Mouse (Mus musculus): ENCODE measurements at regions not wholly inside any gene's neighbourhood (a gene's known extent, or its start where the extent isn't known, plus 50 kb on each side); places are given as distances from the start of the nearest gene placed in this dataset.

DNA sequence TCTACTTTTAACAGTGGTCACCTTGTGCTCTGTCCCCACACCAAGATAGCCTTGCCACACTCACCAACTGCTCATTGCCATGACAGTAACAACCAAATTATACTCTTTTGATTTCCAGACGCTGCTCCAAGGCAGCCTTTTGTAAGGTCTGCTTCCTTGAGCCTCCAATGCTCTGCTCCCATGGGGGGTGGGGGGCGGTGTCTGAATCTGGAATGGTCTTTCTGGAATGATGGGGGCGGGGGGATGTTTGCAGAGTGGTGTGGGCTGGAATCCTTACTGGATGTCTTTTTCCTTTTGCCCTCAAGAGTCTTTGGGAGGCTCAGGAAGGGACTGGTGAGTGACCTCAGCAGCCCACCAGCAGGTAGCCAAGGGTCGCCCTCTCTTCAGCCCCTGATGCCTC, 131.4 kb upstream of the Lemd2 start:
- Histone ChIP-seq H3K4me2 (no peak overlapping the region), H3K9ac (no peak overlapping the region), H3K27ac (no peak overlapping the region), H3K36me3 (replicated peaks) (no peaks in the 10 kb centered on the region), H3K4me3 (no peak overlapping the region), H3K27me3 (replicated peaks) (no peaks in the 10 kb centered on the region; the same call in 1 of the 2 replicates), H3K4me1 (no peaks in the 10 kb centered on the region), H3K9me3 (no peaks in the 10 kb centered on the region)
- WGBS: 58% methylated on average over 4 of the region's 4 CpGs
- no peak for ATAC-seq (replicated peaks)

DNA sequence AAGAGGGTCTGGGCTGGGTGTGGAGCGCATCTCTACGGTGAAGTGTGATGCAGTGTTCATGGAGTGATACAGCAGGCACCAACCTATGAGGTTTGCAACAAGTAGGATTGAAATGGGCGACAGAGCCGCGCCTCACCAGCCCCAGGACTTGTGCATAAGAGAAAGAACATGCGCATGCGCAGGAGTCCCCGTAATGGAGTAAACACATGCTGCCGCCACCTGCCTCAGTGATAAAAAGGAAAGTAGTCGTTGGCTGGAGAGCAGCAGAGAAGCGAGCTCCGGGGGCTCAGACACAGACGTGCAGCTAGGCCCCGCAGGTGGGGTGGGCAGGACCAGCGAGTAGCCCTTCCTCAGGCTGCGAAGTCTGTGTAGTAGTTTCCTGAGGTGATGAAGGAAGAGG, 129.3 kb upstream of the Lemd2 start:
- no peaks in the 10 kb centered on the region for H3K4me1 ChIP-seq
- 82% methylated on average over 16 of the region's 16 CpGs for WGBS
- no peaks in the 10 kb centered on the region for H3K27me3 ChIP-seq (replicated peaks)
- no peak overlapping the region for H3K27ac ChIP-seq
- ATAC-seq (replicated peaks): no peak
- no peaks in the 10 kb centered on the region for H3K9me3 ChIP-seq
- H3K4me3 ChIP-seq: no peak overlapping the region
- no peak overlapping the region for H3K4me2 ChIP-seq
- no peaks in the 10 kb centered on the region for H3K36me3 ChIP-seq (replicated peaks)
- no peak overlapping the region for H3K9ac ChIP-seq

DNA sequence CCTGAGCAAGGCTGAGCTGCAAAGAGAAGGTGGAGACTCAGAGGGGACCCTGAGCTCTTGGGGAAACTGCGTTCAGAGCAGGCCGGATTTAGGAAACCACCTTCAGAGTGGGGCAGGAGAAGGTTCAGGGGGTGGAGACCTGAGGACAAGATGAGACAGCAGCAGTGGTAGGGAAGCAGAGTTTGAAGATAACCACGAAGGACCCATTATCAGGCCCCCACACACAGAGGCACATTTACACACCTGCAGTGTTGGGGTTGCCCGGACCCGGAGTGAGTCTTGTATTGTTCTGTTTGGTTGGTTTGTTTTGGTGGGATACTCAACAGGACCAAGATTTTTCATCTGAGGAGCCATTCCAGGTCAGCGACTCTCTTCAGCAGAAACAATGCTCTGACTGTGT, 128.9 kb upstream of the Lemd2 start:
- Histone ChIP-seq H3K27ac (no peak overlapping the region), H3K9me3 (no peaks in the 10 kb centered on the region), H3K36me3 (replicated peaks) (no peaks in the 10 kb centered on the region), H3K27me3 (replicated peaks) (no peaks in the 10 kb centered on the region), H3K4me2 (no peak overlapping the region), H3K9ac (no peak overlapping the region), H3K4me3 (no peak overlapping the region), H3K4me1 (no peaks in the 10 kb centered on the region)
- no peak for ATAC-seq (replicated peaks)
- WGBS: 87% methylated on average over 6 of the region's 6 CpGs

DNA sequence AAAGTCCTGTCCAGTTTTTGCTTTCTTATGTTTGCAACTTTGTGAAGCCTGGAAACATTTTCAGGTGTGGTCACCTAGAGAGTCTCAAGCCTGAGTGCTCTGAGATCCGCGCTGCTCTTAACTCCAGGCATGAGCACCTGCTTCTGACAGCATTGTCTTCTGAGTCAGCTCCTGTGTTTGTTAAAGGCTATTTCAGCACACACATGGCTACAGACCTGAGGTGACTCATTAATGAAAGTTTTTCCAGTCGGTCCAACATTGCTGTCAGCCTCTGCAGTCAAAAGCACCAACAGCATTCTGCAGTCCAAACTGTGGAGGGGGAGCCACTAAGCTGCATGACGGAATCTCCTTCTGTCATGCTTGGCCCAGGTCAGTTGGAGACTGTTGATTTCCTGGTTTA, 127.8 kb upstream of the Lemd2 start:
- H3K36me3 ChIP-seq (replicated peaks): no peaks in the 10 kb centered on the region
- no peaks in the 10 kb centered on the region for H3K9me3 ChIP-seq
- no peaks in the 10 kb centered on the region for H3K27me3 ChIP-seq (replicated peaks)
- no peak overlapping the region for H3K4me3 ChIP-seq
- no peak for ATAC-seq (replicated peaks)
- WGBS: 82% methylated on average over 4 of the region's 4 CpGs
- no peak overlapping the region for H3K4me2 ChIP-seq
- no peak overlapping the region for H3K27ac ChIP-seq
- H3K9ac ChIP-seq: no peak overlapping the region
- no peaks in the 10 kb centered on the region for H3K4me1 ChIP-seq

DNA sequence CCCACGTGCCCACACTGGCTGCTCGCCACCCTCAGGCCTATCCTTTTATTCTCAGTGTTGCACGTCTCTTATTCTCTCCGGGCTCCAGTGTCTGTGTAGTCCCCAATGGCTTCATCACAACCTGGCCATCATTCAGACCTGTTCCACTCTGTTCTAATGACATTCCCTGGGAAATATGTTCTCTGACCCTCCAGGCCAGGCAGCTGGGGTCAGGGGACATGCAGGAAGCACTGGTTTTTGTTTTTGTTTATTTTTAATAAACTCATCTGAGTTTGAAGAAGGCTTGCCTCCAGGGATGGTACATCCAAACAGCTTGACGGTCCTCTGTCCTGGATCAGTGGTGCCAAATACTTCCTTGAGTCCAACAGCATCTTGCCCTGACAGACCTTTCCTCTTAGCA, 127.4 kb upstream of the Lemd2 start:
- H3K9ac ChIP-seq: no peak overlapping the region

DNA sequence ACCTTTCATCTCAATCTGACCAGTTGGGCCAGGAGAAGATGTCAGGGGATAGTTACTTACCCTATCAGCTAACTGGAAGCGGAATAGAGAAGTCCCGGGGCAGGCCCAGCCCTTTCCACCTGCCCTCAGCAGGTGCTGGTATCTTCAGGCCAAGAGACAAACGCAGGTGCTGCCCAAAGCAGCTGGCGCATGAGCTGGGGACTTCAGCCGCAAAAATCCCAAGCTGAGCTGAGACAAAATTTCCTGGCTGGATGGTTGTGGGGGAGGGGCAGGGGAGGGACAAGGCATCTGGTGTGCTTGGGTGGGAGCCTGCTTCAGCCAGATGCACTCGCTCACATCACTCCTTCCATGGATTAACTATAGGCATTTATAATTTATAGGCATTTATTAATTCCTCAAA, 125.5 kb upstream of the Lemd2 start:
- H3K9ac ChIP-seq: no peak overlapping the region
- H3K4me2 ChIP-seq: no peak overlapping the region
- peaks cover 6% of the 10 kb centered on the region for H3K4me1 ChIP-seq
- ATAC-seq (replicated peaks): no peak
- H3K4me3 ChIP-seq: no peak overlapping the region
- H3K27ac ChIP-seq: no peak overlapping the region
- WGBS: 61% methylated on average over 6 of the region's 6 CpGs
- H3K36me3 ChIP-seq (replicated peaks): no peaks in the 10 kb centered on the region
- H3K9me3 ChIP-seq: no peaks in the 10 kb centered on the region
- H3K27me3 ChIP-seq (replicated peaks): peaks cover 3% of the 10 kb centered on the region; the same call in 1 of the 2 replicates

More for the DNA sequence above, 127.4 kb upstream of the Lemd2 start:
- no peaks in the 10 kb centered on the region for H3K4me1 ChIP-seq
- no peak overlapping the region for H3K27ac ChIP-seq
- H3K4me3 ChIP-seq: no peak overlapping the region
- H3K36me3 ChIP-seq (replicated peaks): no peaks in the 10 kb centered on the region
- no peaks in the 10 kb centered on the region for H3K27me3 ChIP-seq (replicated peaks)
- ATAC-seq (replicated peaks): no peak
- H3K9me3 ChIP-seq: no peaks in the 10 kb centered on the region
- 71% methylated on average over 5 of the region's 5 CpGs for WGBS
- H3K4me2 ChIP-seq: no peak overlapping the region

DNA sequence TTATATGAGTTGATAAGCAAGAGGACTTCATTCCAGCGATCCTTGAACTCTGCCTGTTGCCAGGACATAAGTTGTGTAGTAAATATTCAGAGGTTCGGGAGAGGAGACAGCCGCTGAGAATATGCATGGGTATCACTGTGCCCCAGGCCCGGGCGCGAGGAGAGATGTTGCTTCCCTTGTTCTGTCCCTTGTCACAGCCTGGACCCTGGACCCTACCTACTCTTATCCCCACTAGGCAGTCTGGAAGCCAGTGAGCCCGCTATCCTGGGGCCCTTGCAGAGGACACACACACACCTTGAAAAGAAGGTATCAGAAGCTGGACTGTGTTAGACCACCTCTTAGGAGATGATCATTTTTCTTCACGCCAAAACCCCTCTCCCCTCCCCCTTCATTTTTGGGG, 124.9 kb upstream of the Lemd2 start:
- ATAC-seq (replicated peaks): no peak
- 86% methylated on average over 8 of the region's 8 CpGs for WGBS

DNA sequence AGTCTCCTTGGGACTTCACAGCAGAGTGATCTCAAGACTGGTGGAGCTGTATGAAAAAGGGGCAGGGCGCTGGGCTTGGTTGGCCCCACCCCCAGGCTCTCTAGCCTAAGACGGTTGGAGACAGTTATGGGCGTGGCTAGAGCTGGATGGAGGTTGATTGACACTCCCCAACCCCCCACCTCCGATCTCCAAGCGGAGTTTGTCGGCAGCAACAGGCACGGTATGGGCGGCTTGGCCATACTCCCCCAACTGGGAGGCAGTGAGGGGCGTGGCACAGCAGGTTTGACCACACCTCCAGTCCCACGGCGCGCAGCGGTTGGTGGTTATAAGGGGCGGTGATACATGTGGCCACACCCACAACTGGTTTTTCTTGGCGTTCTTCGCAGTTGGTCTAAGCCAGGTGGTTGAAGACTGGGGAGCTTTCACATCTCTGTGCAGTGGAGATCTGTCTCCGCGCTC, 120.8 kb upstream of the Lemd2 start:
- peak; percentile 84 for ATAC-seq (replicated peaks)
- Histone ChIP-seq H3K9ac (no peak overlapping the region), H3K4me2 (peak overlapping the region; percentile 49), H3K27ac (no peak overlapping the region), H3K4me1 (peaks cover 10% of the 10 kb centered on the region), H3K36me3 (replicated peaks) (no peaks in the 10 kb centered on the region), H3K27me3 (replicated peaks) (peaks cover 3% of the 10 kb centered on the region; the same call in 1 of the 2 replicates), H3K9me3 (no peaks in the 10 kb centered on the region), H3K4me3 (peak overlapping the region; percentile 28)
- 8% methylated on average over 18 of the region's 18 CpGs for WGBS

More for the DNA sequence above, 124.9 kb upstream of the Lemd2 start:
- Histone ChIP-seq H3K27me3 (replicated peaks) (peaks cover 3% of the 10 kb centered on the region; the same call in 1 of the 2 replicates), H3K36me3 (replicated peaks) (no peaks in the 10 kb centered on the region), H3K9ac (no peak overlapping the region), H3K4me3 (no peak overlapping the region), H3K4me2 (no peak overlapping the region), H3K4me1 (peaks cover 10% of the 10 kb centered on the region), H3K9me3 (no peaks in the 10 kb centered on the region), H3K27ac (no peak overlapping the region)

DNA sequence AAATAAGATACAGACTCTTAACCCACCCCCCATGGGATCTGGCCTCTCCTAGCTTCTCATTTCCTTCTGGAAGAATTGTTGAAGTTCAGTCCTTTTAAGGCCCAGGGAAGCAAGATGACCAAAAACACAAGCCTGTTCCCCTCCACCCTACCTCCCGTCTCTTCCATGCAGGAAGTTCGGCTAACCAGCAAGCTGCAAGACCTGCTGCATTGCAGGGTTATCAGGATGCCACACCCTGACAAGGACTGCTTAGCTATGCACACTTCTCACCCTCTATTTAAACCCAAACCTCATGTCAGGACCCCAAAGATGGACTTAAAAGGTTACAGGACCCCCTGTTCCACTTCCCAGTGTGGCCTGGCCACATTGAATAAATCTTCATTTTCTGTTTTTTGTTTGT, 119.2 kb upstream of the Lemd2 start:
- Histone ChIP-seq H3K4me3 (no peak overlapping the region), H3K27me3 (replicated peaks) (peaks cover 3% of the 10 kb centered on the region; the same call in 1 of the 2 replicates), H3K4me1 (peaks cover 10% of the 10 kb centered on the region), H3K27ac (no peak overlapping the region), H3K9ac (no peak overlapping the region), H3K9me3 (no peaks in the 10 kb centered on the region), H3K36me3 (replicated peaks) (no peaks in the 10 kb centered on the region), H3K4me2 (no peak overlapping the region)
- no peak for ATAC-seq (replicated peaks)
- WGBS: 90% methylated on average over 2 of the region's 2 CpGs

DNA sequence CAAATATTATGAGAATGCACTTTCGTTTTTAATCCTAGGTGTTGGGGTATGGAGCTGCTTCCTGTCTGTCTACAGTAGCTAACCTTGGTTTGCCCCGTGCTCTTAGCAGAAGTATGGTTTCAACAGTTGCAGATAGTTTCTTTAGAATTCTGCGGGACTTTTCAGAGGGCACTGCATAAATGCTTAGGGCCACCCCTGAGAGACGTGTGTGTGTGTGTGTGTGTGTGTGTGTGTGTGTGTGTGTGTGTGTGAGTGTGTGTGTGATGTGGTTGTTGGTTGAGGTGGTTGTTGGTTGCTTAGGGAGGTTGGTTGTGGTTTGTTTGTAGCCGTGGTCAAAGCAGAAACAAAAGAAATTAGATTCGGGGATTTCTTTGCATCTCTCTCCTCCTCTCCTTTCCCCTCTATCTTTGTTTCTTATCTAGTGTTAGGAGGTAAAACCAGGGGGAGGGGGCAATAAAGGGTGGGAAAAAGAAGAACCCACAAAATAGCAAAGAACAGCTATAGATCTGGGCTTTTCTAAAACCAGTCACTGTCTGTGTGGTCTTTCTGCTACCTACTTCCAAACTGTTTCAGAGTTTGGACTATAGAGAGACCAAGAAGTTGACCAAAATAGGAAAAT, 118.7 kb upstream of the Lemd2 start:
- Histone ChIP-seq H3K9me3 (no peaks in the 10 kb centered on the region), H3K4me2 (no peak overlapping the region), H3K4me3 (no peak overlapping the region), H3K36me3 (replicated peaks) (no peaks in the 10 kb centered on the region), H3K9ac (no peak overlapping the region), H3K4me1 (peaks cover 14% of the 10 kb centered on the region), H3K27me3 (replicated peaks) (peaks cover 3% of the 10 kb centered on the region; the same call in 1 of the 2 replicates), H3K27ac (no peak overlapping the region)
- no peak for ATAC-seq (replicated peaks)
- WGBS: 80% methylated on average over 6 of the region's 6 CpGs

DNA sequence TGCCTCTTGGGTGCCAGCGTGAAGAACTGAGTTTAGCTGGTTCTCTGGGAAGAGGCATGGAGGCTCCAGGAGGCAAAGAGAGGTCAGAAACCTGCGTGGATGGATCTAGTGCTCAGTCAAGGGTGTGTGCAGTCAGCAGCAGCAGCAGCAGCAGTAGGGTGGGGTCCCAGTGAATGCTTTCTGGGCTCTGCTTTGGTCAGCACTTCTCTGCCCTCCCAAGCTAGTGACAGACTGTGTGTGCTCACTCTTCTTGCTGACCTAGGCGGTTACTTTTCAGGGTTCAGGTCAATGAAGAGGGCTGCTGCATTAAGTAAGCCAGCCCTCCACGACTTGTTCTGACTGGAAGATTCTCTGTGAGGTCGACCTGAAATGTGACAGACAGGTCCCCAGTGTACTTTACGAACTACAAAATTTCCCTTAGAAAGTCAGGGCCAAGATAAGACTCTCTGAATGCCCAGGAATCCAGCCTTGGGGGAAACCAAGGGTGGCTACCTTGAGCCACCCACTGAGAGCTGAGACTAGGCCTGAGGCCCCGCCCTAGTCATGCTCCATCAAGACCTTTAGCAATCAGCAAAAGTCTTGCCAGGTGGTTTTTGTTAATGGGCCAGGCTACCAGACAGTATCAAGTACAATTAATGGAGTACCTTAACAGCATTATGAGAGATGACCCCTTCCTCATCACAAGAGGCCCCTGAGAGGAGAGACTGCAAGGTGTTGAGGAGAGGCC, 114.9 kb upstream of the Lemd2 start:
- H3K27ac ChIP-seq: no peak overlapping the region
- no peak for ATAC-seq (replicated peaks)
- H3K27me3 ChIP-seq (replicated peaks): no peaks in the 10 kb centered on the region
- H3K4me1 ChIP-seq: peaks cover 14% of the 10 kb centered on the region
- 77% methylated on average over 7 of the region's 7 CpGs for WGBS
- H3K36me3 ChIP-seq (replicated peaks): no peaks in the 10 kb centered on the region
- no peak overlapping the region for H3K4me2 ChIP-seq
- no peak overlapping the region for H3K4me3 ChIP-seq
- H3K9me3 ChIP-seq: no peaks in the 10 kb centered on the region
- no peak overlapping the region for H3K9ac ChIP-seq

DNA sequence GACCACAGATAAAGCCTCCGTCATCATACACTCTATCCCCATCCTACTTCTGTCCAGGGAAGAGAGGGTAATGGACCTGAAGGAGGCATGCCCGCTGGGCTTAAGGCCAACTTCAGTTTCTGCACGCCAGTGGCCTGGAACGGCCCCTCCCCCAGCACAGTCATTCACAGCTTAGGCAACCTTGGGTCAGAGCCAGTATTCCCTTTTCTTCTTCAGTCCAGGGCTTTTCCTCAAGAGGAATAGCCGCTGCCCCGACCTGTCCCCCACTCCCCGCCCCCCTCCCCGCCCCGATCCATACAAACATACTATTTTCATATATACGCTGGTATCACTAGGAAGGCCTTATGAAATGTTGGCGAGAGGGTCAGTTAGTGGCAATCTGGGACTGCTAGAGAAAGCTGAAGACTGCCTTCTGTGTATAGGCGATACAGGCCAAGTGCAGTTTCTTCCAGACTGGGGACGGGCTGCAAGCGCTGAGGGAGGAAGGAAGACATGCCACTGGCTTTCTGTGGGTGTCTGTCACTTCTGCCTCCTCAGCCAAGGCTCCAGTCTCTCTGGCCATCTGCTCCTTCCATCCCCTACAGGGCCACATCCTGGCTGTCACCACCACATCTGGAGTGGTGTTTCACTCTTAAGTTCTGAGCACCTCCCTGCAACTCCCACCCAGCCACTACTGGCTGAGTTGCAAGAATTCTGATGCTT, 113.5 kb upstream of the Lemd2 start:
- 44% methylated on average over 14 of the region's 14 CpGs for WGBS
- no peak for ATAC-seq (replicated peaks)
- H3K27ac ChIP-seq: no peak overlapping the region
- H3K4me3 ChIP-seq: no peak overlapping the region
- H3K9ac ChIP-seq: no peak overlapping the region
- peaks cover 14% of the 10 kb centered on the region for H3K4me1 ChIP-seq
- no peaks in the 10 kb centered on the region for H3K9me3 ChIP-seq
- H3K4me2 ChIP-seq: no peak overlapping the region; the same call in 1 of the 2 replicates
- no peaks in the 10 kb centered on the region for H3K27me3 ChIP-seq (replicated peaks)
- no peaks in the 10 kb centered on the region for H3K36me3 ChIP-seq (replicated peaks)

All from midbrain, embryonic 15.5 days (tissue).